Mouse (Mus musculus): Measurements from ENCODE around the gene Htr6. TPM values are rescaled to one million over a fixed set of nuclear protein-coding genes. Genes with fewer than 3 reads are reported as not detected.

The Htr6 gene
- polyA plus RNA-seq, 1 experiment from 2014 or later = 0.15 TPM

- ATAC-seq (ENCODE audit: insufficient number of reproducible peaks, low FRiP score, low TSS enrichment, low read depth) = no peak
- Histone ChIP-seq H3K9me3 (no peaks in the 10 kb centered on the region), H3K36me3 (peaks cover 15% of the 10 kb centered on the region), H3K4me3 (no peak overlapping the region), H3K27ac (no peak overlapping the region), H3K9ac (no peak overlapping the region), H3K4me1 (peaks cover 30% of the 10 kb centered on the region), H3K4me2 (no peak overlapping the region), H3K27me3 (peaks cover 2% of the 10 kb centered on the region; the same call in 1 of the 2 replicates)
- WGBS = 75% methylated on average over 11 of the region's 11 CpGs
Observed at GRCm38 (mm10) chr4:139085337-139085736, 10.0 kb upstream of the Htr6 start.

- no peak overlapping the region for H3K27ac ChIP-seq
- WGBS = 31% methylated on average over 12 of the region's 12 CpGs
- no peak overlapping the region for H3K4me2 ChIP-seq
- H3K4me1 ChIP-seq = peaks cover 20% of the 10 kb centered on the region
- H3K4me3 ChIP-seq = no peak overlapping the region
- peaks cover 3% of the 10 kb centered on the region; the same call in 1 of the 2 replicates for H3K27me3 ChIP-seq
- peaks cover 15% of the 10 kb centered on the region for H3K36me3 ChIP-seq
- ATAC-seq (ENCODE audit: insufficient number of reproducible peaks, low FRiP score, low TSS enrichment, low read depth) = no peak
- H3K9me3 ChIP-seq = no peaks in the 10 kb centered on the region
- H3K9ac ChIP-seq = no peak overlapping the region
Observed at GRCm38 (mm10) chr4:139082790-139083564, 7.6 kb upstream of the Htr6 start.

DNA sequence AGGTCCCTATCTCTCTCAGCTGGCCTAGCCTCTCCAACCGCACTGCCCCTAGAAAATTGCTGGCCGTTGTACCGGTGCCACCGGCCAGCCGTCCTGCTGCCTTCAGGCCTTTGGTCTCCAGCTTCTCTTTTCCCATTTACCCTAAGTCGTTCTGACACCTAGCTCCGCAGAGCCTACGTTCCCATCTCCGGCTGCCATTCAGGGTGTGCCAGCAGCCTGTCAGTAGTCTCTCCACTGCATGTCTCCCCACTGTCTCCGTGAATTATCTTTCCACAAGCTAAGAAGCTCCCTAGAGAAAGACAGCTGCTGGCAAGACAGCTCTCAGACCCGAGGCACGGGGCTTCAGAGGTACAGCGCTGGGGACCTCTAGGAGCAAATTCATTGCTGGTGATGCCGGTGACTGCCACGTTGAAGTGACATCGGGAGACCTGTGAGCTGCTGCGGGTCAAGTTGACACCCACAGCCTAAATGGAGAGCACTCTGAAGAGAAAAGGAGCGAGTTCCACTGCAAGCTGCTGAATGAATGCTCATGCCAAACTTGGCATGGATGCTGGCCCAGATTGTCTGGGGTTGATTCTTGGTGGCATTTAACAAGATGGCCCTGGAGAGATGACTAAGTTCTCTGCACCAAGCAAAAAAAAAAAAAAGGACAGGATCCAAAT is 6.0 kb upstream of the Htr6 start:
- Histone ChIP-seq H3K27me3 (peaks cover 13% of the 10 kb centered on the region), H3K4me1 (peaks cover 17% of the 10 kb centered on the region), H3K4me2 (no peak overlapping the region), H3K9me3 (no peaks in the 10 kb centered on the region), H3K27ac (no peak overlapping the region), H3K36me3 (peaks cover 15% of the 10 kb centered on the region), H3K9ac (no peak overlapping the region), H3K4me3 (no peak overlapping the region)
- ATAC-seq (ENCODE audit: insufficient number of reproducible peaks, low FRiP score, low TSS enrichment, low read depth) = no peak
- 74% methylated on average over 18 of the region's 18 CpGs for WGBS

- WGBS = 93% methylated on average over 7 of the region's 7 CpGs
- Histone ChIP-seq H3K27ac (no peak overlapping the region), H3K9ac (no peak overlapping the region), H3K4me1 (peaks cover 23% of the 10 kb centered on the region), H3K36me3 (peaks cover 14% of the 10 kb centered on the region), H3K4me3 (no peak overlapping the region), H3K4me2 (no peak overlapping the region), H3K9me3 (no peaks in the 10 kb centered on the region), H3K27me3 (peaks cover 24% of the 10 kb centered on the region)
- ATAC-seq (ENCODE audit: insufficient number of reproducible peaks, low FRiP score, low TSS enrichment, low read depth) = no peak
Observed at GRCm38 (mm10) chr4:139080259-139080658, 4.9 kb upstream of the Htr6 start.

- 78% methylated on average over 11 of the region's 11 CpGs for WGBS
- ATAC-seq (ENCODE audit: insufficient number of reproducible peaks, low FRiP score, low TSS enrichment, low read depth) = no peak
Observed at GRCm38 (mm10) chr4:139079439-139079838, 4.1 kb upstream of the Htr6 start.

GRCm38 (mm10) chr4:139078726-139079125 is 3.4 kb upstream of the Htr6 start:
- H3K36me3 ChIP-seq = peaks cover 3% of the 10 kb centered on the region; the same call in 1 of the 2 replicates
- H3K4me1 ChIP-seq = peaks cover 38% of the 10 kb centered on the region
- H3K9ac ChIP-seq = no peak overlapping the region
- no peak overlapping the region for H3K27ac ChIP-seq
- no peak for ATAC-seq (ENCODE audit: insufficient number of reproducible peaks, low FRiP score, low TSS enrichment, low read depth)
- no peak overlapping the region for H3K4me2 ChIP-seq
- peaks cover 40% of the 10 kb centered on the region for H3K27me3 ChIP-seq
- no peak overlapping the region for H3K4me3 ChIP-seq
- no peaks in the 10 kb centered on the region for H3K9me3 ChIP-seq
- WGBS = 8% methylated on average over 4 of the region's 4 CpGs

More at GRCm38 (mm10) chr4:139079439-139079838, 4.1 kb upstream of the Htr6 start:
- no peak overlapping the region for H3K9ac ChIP-seq
- peaks cover 6% of the 10 kb centered on the region for H3K36me3 ChIP-seq
- H3K27me3 ChIP-seq = peaks cover 33% of the 10 kb centered on the region
- H3K27ac ChIP-seq = no peak overlapping the region
- H3K9me3 ChIP-seq = no peaks in the 10 kb centered on the region
- H3K4me1 ChIP-seq = peaks cover 31% of the 10 kb centered on the region
- no peak overlapping the region for H3K4me2 ChIP-seq
- H3K4me3 ChIP-seq = no peak overlapping the region

DNA sequence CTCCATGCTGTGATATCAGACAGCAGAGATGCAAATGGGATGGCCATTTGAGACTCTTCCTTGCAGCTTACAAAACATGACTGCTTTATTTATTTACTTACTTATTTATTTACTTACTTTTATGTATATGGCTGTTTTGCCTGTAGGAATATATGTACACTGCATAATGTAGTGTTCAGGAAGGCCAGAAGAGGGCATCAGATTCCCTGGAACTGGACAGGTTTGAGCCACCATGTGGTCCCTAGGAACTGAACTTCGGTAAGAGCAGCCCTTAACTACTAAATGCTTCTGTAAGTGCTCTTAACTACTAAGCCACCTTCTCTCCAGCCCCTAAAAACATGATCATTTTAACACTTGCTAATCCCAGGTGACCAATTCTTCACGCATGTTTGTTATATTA is 2.9 kb upstream of the Htr6 start:
- WGBS = 21% methylated on average over 2 of the region's 2 CpGs
- no peak for ATAC-seq (ENCODE audit: insufficient number of reproducible peaks, low FRiP score, low TSS enrichment, low read depth)
- Histone ChIP-seq H3K9me3 (no peaks in the 10 kb centered on the region), H3K27me3 (peaks cover 44% of the 10 kb centered on the region), H3K27ac (no peak overlapping the region), H3K4me1 (peaks cover 35% of the 10 kb centered on the region), H3K4me3 (no peak overlapping the region), H3K36me3 (peaks cover 3% of the 10 kb centered on the region; the same call in 1 of the 2 replicates), H3K4me2 (no peak overlapping the region), H3K9ac (no peak overlapping the region)

DNA sequence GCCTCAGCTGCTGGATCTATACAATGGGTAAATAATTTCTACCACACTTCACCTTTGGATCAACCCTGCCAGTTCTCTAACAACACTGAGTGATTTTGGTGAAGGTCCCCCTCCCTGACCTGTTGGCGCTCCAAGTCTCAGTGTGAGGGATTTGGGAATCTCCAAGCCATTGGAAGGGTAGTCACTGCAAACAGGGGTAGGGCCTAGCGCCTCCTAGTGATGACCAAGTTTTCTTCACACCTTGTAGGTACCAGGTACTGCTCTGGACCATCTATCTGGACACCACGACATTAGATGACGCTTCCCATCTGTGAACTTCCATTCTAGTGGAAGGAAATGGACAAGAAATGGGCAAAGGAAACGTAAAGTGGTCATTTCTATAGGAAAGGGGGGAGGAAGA is 545 bp upstream of the Htr6 start:
- no peak overlapping the region for H3K9ac ChIP-seq
- H3K27me3 ChIP-seq = peaks cover 56% of the 10 kb centered on the region
- 18% methylated on average over 5 of the region's 5 CpGs for WGBS
- no peaks in the 10 kb centered on the region for H3K9me3 ChIP-seq
- H3K4me2 ChIP-seq = peak overlapping the region; percentile 95; the same call in 1 of the 2 replicates
- peak overlapping the region; percentile 56; the same call in 1 of the 2 replicates for H3K4me3 ChIP-seq
- no peak for ATAC-seq (ENCODE audit: insufficient number of reproducible peaks, low FRiP score, low TSS enrichment, low read depth)
- H3K27ac ChIP-seq = no peak overlapping the region
- H3K36me3 ChIP-seq = no peaks in the 10 kb centered on the region
- H3K4me1 ChIP-seq = peaks cover 24% of the 10 kb centered on the region

- Histone ChIP-seq H3K36me3 (no peaks in the 10 kb centered on the region), H3K4me3 (peak overlapping the region; percentile 56), H3K9ac (no peak overlapping the region), H3K27ac (no peak overlapping the region), H3K4me2 (peak overlapping the region; percentile 95), H3K4me1 (peaks cover 24% of the 10 kb centered on the region), H3K27me3 (peaks cover 69% of the 10 kb centered on the region), H3K9me3 (no peaks in the 10 kb centered on the region)
- ATAC-seq (ENCODE audit: insufficient number of reproducible peaks, low FRiP score, low TSS enrichment, low read depth) = no peak
- WGBS = 23% methylated on average over 29 of the region's 29 CpGs
Observed at GRCm38 (mm10) chr4:139074060-139074459, 1.3 kb downstream of the Htr6 start.

GRCm38 (mm10) chr4:139068287-139068686 is 7.1 kb downstream of the Htr6 start:
- Histone ChIP-seq H3K27ac (no peak overlapping the region), H3K36me3 (no peaks in the 10 kb centered on the region), H3K9me3 (no peaks in the 10 kb centered on the region), H3K9ac (no peak overlapping the region), H3K4me2 (no peak overlapping the region), H3K4me3 (no peak overlapping the region), H3K4me1 (no peaks in the 10 kb centered on the region), H3K27me3 (peaks cover 35% of the 10 kb centered on the region)
- no peak for ATAC-seq (ENCODE audit: insufficient number of reproducible peaks, low FRiP score, low TSS enrichment, low read depth)
- WGBS = 32% methylated on average over 4 of the region's 4 CpGs

GRCm38 (mm10) chr4:139064831-139065230 is 10.5 kb downstream of the Htr6 start:
- ATAC-seq (ENCODE audit: insufficient number of reproducible peaks, low FRiP score, low TSS enrichment, low read depth) = no peak
- WGBS = 88% methylated on average over 5 of the region's 5 CpGs
- H3K9ac ChIP-seq = no peak overlapping the region
- peaks cover 14% of the 10 kb centered on the region for H3K27me3 ChIP-seq
- H3K36me3 ChIP-seq = no peaks in the 10 kb centered on the region
- no peaks in the 10 kb centered on the region for H3K4me1 ChIP-seq
- H3K4me2 ChIP-seq = no peak overlapping the region
- H3K4me3 ChIP-seq = no peak overlapping the region
- no peak overlapping the region for H3K27ac ChIP-seq
- no peaks in the 10 kb centered on the region for H3K9me3 ChIP-seq

GRCm38 (mm10) chr4:139059569-139059968 is 15.8 kb downstream of the Htr6 start:
- no peaks in the 10 kb centered on the region for H3K36me3 ChIP-seq
- WGBS = 4% methylated on average over 7 of the region's 7 CpGs
- no peak overlapping the region for H3K4me2 ChIP-seq
- no peak for ATAC-seq (ENCODE audit: insufficient number of reproducible peaks, low FRiP score, low TSS enrichment, low read depth)
- H3K27me3 ChIP-seq = no peaks in the 10 kb centered on the region; the same call in 1 of the 2 replicates
- no peaks in the 10 kb centered on the region for H3K4me1 ChIP-seq
- H3K9ac ChIP-seq = no peak overlapping the region
- no peak overlapping the region for H3K27ac ChIP-seq
- H3K9me3 ChIP-seq = no peaks in the 10 kb centered on the region
- no peak overlapping the region for H3K4me3 ChIP-seq

Measured in limb, embryonic 15.5 days (tissue).